Mouse (Mus musculus): ENCODE results near the gene Tspan1. TPM values are rescaled to one million over a fixed set of nuclear protein-coding genes. Genes with fewer than 3 reads are reported as not detected.

Gene Tspan1
- not detected in 2 replicates for total RNA-seq (2023)

DNA sequence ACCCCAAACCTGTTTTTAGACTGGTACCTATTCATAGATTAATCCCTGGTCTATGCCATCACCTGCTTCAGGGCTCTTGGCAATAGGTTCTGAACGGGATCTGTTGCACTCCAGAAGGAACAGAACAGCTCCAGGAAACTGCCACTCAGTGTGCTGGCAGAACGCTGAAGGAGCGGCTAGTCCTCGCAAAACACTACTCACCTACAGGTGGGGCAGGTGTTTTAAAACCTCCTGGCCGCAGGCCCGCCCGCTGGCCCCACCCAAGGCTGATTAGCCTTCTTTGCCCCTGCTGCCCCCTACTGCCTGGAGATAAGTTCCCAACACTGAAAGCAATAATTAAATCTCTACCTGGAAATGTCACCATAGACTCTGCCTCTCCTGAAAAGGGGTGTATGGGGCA, at the start of gene Tspan1:
Tspan1 (minus strand) TSS at position 198 of the 400 bp plus-strand sequence.

GRCm38 (mm10) chr4:116173072-116173471, 5.7 kb upstream of the Tspan1 start, which contains the start of the genes 1700042G07Rik and Gm49337:
Gene 1700042G07Rik, plus strand, starts transcription at chr4:116173372.
Gene Gm49337, plus strand, starts transcription at chr4:116173384.

DNA sequence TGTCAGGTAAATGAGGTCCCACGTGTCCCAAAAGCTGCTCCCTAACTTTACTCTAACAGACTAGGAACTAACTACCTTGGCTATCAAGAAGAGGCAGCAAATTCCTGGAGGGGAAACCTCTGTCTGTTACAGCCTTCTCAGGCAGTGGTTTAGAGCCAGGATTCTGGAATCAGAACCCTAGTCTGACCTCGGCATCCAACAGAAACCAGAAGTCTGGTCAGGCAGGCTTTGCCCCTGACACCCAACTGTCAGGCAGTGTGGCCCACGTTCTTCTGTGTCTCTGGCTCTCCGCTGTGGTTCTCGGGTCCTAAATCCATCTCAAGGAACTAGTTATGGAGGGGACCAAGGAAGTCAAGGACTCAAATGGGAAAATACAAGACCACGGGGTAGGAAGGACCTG, 16.2 kb downstream of the Tspan1 start, which contains the start of gene Lurap1:
Lurap1 (minus strand) TSS at position 101 of the 400 bp plus-strand sequence.

GRCm38 (mm10) chr4:116123602-116124519, 43.5 kb downstream of the Tspan1 start, which contains the start of the genes Rad54l and Pomgnt1:
Gene Rad54l, minus strand, starts transcription at chr4:116123690.
Gene Pomgnt1, plus strand, starts transcription at chr4:116123840.

Other genes with a start within 250 kb of the Tspan1 start
- not detected in 2 replicates for gene Dmbx1, start 227.7 kb downstream of the Tspan1 start, total RNA-seq (2023)
- 0.27 and 3.2 TPM in 2 replicates for gene Faah, start 149.7 kb downstream of the Tspan1 start, total RNA-seq (2023)
- 7.5 and 9.8 TPM in 2 replicates for gene Nsun4, start 113.7 kb downstream of the Tspan1 start, total RNA-seq (2023)
- 191 and 244 TPM in 2 replicates for gene Uqcrh, start 92.5 kb downstream of the Tspan1 start, total RNA-seq (2023)
- gene Lrrc41, start 92.3 kb downstream of the Tspan1 start, total RNA-seq (2023) = 18.4 and 22.5 TPM in 2 replicates
- 12.9 and 14.0 TPM in 2 replicates for gene Rad54l, start 43.9 kb downstream of the Tspan1 start, total RNA-seq (2023)
- gene Pomgnt1, start 43.8 kb downstream of the Tspan1 start, total RNA-seq (2023) = 7.2 and 8.5 TPM in 2 replicates
- not detected in 2 replicates for gene Lurap1, start 16.3 kb downstream of the Tspan1 start, total RNA-seq (2023)
- not detected in 2 replicates for gene 1700042G07Rik, start 5.8 kb upstream of the Tspan1 start, total RNA-seq (2023)
- gene Gm49337, start 5.8 kb upstream of the Tspan1 start, total RNA-seq (2023) = not detected in 2 replicates
- gene Pik3r3, start 54.0 kb upstream of the Tspan1 start, total RNA-seq (2023) = 0.47 and 0.64 TPM in 2 replicates